Mouse (Mus musculus) B cell, adult 62 days (primary cell): ENCODE results near the gene Olfr317. TPM values are rescaled to one million over a fixed set of nuclear protein-coding genes. Genes with fewer than 3 reads are reported as not detected.

Experiments
- total RNA-seq: library from RNA; stranded (reverse); gene quantifications from 4 replicates; pipeline ENCODE4 v1.2.4, GENCODE M21; 2023

Olfr317 gene
- not detected in 4 replicates for total RNA-seq

GRCm38 (mm10) chr11:58738792-58739262, at the start of gene Olfr317:
Gene Olfr317 (minus strand): TSS chr11:58739212.

GRCm38 (mm10) chr11:58782480-58783089, 43.6 kb upstream of the Olfr317 start, which contains the start of gene Olfr314:
Gene Olfr314 (plus strand): TSS chr11:58782952.

GRCm38 (mm10) chr11:58772888-58773287, 33.9 kb upstream of the Olfr317 start, which contains the start of gene Olfr315:
Gene Olfr315 (plus strand): TSS chr11:58773188.

GRCm38 (mm10) chr11:58752434-58752833, 13.4 kb upstream of the Olfr317 start, which contains the start of gene Olfr316:
Gene Olfr316 (plus strand): TSS chr11:58752734.

GRCm38 (mm10) chr11:58723914-58724313, 15.1 kb downstream of the Olfr317 start, which contains the start of gene Olfr318:
Gene Olfr318 (minus strand): TSS chr11:58724014.

GRCm38 (mm10) chr11:58698862-58699261, 40.1 kb downstream of the Olfr317 start, which contains the start of gene Olfr319:
Gene Olfr319 (plus strand): TSS chr11:58699162.

Other genes starting within 250 kb of the Olfr317 start
- not detected in 4 replicates for gene Olfr332, start 246.7 kb downstream of the Olfr317 start, total RNA-seq
- gene Olfr331, start 236.6 kb downstream of the Olfr317 start, total RNA-seq: not detected in 4 replicates
- gene Olfr330, start 204.4 kb downstream of the Olfr317 start, total RNA-seq: not detected in 4 replicates
- gene Olfr329-ps, start 192.8 kb downstream of the Olfr317 start, total RNA-seq: not detected in 4 replicates
- gene Olfr328, start 183.6 kb downstream of the Olfr317 start, total RNA-seq: 0.18 to 0.48 TPM (median 0.25 TPM) in 4 replicates
- gene Olfr224, start 168.7 kb downstream of the Olfr317 start, total RNA-seq: not detected in 4 replicates
- gene Olfr325, start 161.5 kb downstream of the Olfr317 start, total RNA-seq: not detected in 4 replicates
- gene Olfr324, start 144.1 kb downstream of the Olfr317 start, total RNA-seq: not detected in 4 replicates
- not detected in 4 replicates for gene 2210407C18Rik, start 123.1 kb downstream of the Olfr317 start, total RNA-seq
- not detected in 4 replicates for gene Olfr323, start 108.7 kb downstream of the Olfr317 start, total RNA-seq
- not detected in 4 replicates for gene Trim58, start 98.7 kb downstream of the Olfr317 start, total RNA-seq
- gene Olfr322, start 80.4 kb downstream of the Olfr317 start, total RNA-seq: not detected in 4 replicates
- gene Olfr320, start 58.1 kb downstream of the Olfr317 start, total RNA-seq: not detected in 4 replicates
- not detected in 4 replicates for gene Olfr319, start 40.0 kb downstream of the Olfr317 start, total RNA-seq
- gene Olfr318, start 15.2 kb downstream of the Olfr317 start, total RNA-seq: 0.41 to 1.1 TPM (median 0.60 TPM) in 4 replicates
- gene Olfr316, start 13.5 kb upstream of the Olfr317 start, total RNA-seq: not detected in 4 replicates
- not detected in 4 replicates for gene Olfr315, start 34.0 kb upstream of the Olfr317 start, total RNA-seq
- gene Olfr314, start 43.7 kb upstream of the Olfr317 start, total RNA-seq: 0.20 TPM in 1 of 4 replicates, not detected in the others
- gene Fam183b, start 62.7 kb upstream of the Olfr317 start, total RNA-seq: not detected in 4 replicates
- not detected in 4 replicates for gene Olfr313, start 75.8 kb upstream of the Olfr317 start, total RNA-seq
- gene Olfr312, start 90.0 kb upstream of the Olfr317 start, total RNA-seq: not detected in 4 replicates
- gene Olfr311, start 100.0 kb upstream of the Olfr317 start, total RNA-seq: not detected in 4 replicates
- 4.1 to 8.8 TPM (median 5.6 TPM) in 4 replicates for gene Gm12258, start 107.9 kb upstream of the Olfr317 start, total RNA-seq
- 10.3 to 12.2 TPM (median 11.0 TPM) in 4 replicates for gene 2810021J22Rik, start 128.0 kb upstream of the Olfr317 start, total RNA-seq
- gene Zfp39, start 165.0 kb upstream of the Olfr317 start, total RNA-seq: 9.9 to 13.0 TPM (median 11.6 TPM) in 4 replicates
- not detected in 4 replicates for gene Btnl10, start 178.7 kb upstream of the Olfr317 start, total RNA-seq
- 113 to 129 TPM (median 118 TPM) in 4 replicates for gene Rnf187, start 199.7 kb upstream of the Olfr317 start, total RNA-seq
- gene Hist3h2ba, start 209.7 kb upstream of the Olfr317 start, total RNA-seq: 20.4 to 26.0 TPM (median 20.9 TPM) in 4 replicates
- 61.7 to 72.8 TPM (median 69.5 TPM) in 4 replicates for gene Hist3h2a, start 215.5 kb upstream of the Olfr317 start, total RNA-seq
- gene Trim17, start 215.5 kb upstream of the Olfr317 start, total RNA-seq: 0.16 to 0.39 TPM (median 0.28 TPM) in 4 replicates
- gene Trim11, start 238.9 kb upstream of the Olfr317 start, total RNA-seq: 110 to 128 TPM (median 119 TPM) in 4 replicates